Mouse (Mus musculus) lung, adult 2 months (tissue): ENCODE measurements around the gene Abcc9.
"Not testable (repeated sequence)": the region's sequence is repeated elsewhere in the genome, so short reads cannot be mapped to it uniquely, and the experiment has no call there.

Experiments used
- CTCF ChIP-seq: fragments of 200-500 bp; IDR thresholded peaks from 2 replicates; pipeline ENCODE4 v1.5.1; 2011; ENCODE audit warnings: mild to moderate bottlenecking, low read length, control low read depth; ENCODE audit not compliant: insufficient read depth
- POLR2A ChIP-seq: fragments of 200-500 bp; IDR thresholded peaks from 2 replicates; pipeline ENCODE4 v1.6.1; 2011; ENCODE audit warnings: low read depth, mild to moderate bottlenecking, control low read depth, low read length, borderline replicate concordance; ENCODE audit errors: extremely low read depth

DNA sequence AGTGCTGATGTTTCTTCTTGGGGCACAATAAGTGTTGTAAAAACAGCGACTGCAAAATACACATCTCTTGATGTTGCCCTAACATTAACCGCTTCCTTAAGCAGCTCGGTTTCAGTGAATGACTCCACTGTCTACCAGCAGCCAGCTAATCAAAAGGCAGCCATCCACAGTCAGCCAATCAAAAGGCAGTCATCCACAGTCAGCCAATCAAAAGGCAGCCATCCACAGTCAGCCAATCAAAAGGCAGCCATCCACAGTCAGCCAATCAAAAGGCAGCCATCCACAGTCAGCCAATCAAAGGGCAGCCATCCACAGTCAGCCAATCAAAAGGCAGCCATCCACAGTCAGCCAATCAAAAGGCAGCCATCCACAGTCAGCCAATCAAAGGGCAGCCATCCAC lies 40.1 kb downstream of the Abcc9 start:
- TF ChIP-seq CTCF, POLR2A: not testable (repeated sequence)
